14 mouse cellular contexts compared by ENCODE assay signal in the genomic region with DNA sequence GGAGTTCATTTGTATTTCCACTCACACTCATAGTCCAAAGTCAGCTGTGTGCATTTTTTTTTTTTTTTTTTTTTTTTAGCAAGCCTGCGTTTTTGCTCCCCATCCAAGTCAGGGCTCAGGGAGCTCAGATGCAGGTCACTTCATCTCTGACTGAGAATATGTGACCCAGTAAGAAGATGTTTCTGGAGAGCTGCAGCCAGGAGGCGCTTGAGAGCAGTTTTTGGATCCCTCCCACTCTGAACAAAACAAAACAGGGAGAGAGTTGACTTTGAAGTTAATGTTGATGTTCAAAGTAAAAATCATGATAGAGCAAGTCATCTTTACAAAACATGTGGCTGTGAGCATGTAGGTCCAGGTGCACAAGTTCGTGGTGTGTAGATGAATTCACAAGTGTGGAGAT. TPM values are rescaled to one million over a fixed set of nuclear protein-coding genes. Genes with fewer than 3 reads are reported as not detected.
DNase-seq lines count a peak whose midpoint lies in the region; ATAC-seq and TF ChIP-seq lines count a peak whose summit lies in the region.
"Had no signal": no experiment of that assay in that cellular context is flagged by ENCODE, and none has a peak within 500 bp of the region (broad histone marks: within the 10 kb centered on the region; RNA-seq: fewer than 3 reads in every experiment).

No protein-coding gene starts in this region.

- H3K27me3 ChIP-seq in lung, embryonic 14.5 days (ENCODE audit: insufficient read depth, low read length), result no peaks in the 10 kb centered on the region
- H3K27me3 ChIP-seq in ES-Bruce4 (ENCODE audit: control insufficient read depth, insufficient read depth, low read length, poor library complexity, severe bottlenecking), result no peaks in the 10 kb centered on the region
- H3K27me3 ChIP-seq: heart, embryonic 12.5 days; limb, embryonic 15.5 days; lung, embryonic 15.5 days; neural tube, embryonic 12.5 days had no signal

- no peaks in the 10 kb centered on the region for H3K9me3 ChIP-seq in lung, embryonic 14.5 days (ENCODE audit: low read depth, low read length)
- no peaks in the 10 kb centered on the region for H3K9me3 ChIP-seq in ES-Bruce4 (replicated peaks; ENCODE audit: control insufficient read depth, insufficient read depth, low read length, poor library complexity, severe bottlenecking)
- H3K9me3 ChIP-seq: embryonic facial prominence, embryonic 10.5 days; heart, embryonic 12.5 days; limb, embryonic 15.5 days; lung, embryonic 15.5 days; neural tube, embryonic 12.5 days had no signal

- H3K4me3 ChIP-seq in lung, embryonic 14.5 days (ENCODE audit: low read depth, low read length), result no peak overlapping the region
- no peak overlapping the region for H3K4me3 ChIP-seq in ES-Bruce4 (ENCODE audit: low read depth, low read length)
- H3K4me3 ChIP-seq: embryonic facial prominence, embryonic 10.5 days; heart, embryonic 12.5 days; limb, embryonic 15.5 days; lung, embryonic 15.5 days; neural tube, embryonic 12.5 days had no signal

- no peaks in the 10 kb centered on the region for H3K4me1 ChIP-seq in lung, embryonic 14.5 days (ENCODE audit: insufficient read depth)
- H3K4me1 ChIP-seq in ES-Bruce4 (ENCODE audit: control insufficient read depth, insufficient read depth, low read length), result no peaks in the 10 kb centered on the region
- H3K4me1 ChIP-seq: heart, embryonic 12.5 days; neural tube, embryonic 12.5 days had no signal

- H3K36me3 ChIP-seq in lung, embryonic 14.5 days (ENCODE audit: insufficient read depth), result no peaks in the 10 kb centered on the region
- no peaks in the 10 kb centered on the region for H3K36me3 ChIP-seq in ES-Bruce4 (ENCODE audit: control insufficient read depth, insufficient read depth, low read length, poor library complexity, severe bottlenecking)
- H3K36me3 ChIP-seq: embryonic facial prominence, embryonic 10.5 days; heart, embryonic 12.5 days; limb, embryonic 15.5 days; lung, embryonic 15.5 days; neural tube, embryonic 12.5 days had no signal

- no peak for TF ChIP-seq EP300 in ES-Bruce4 (IDR thresholded peaks at IDR 0.05; ENCODE audit: insufficient read depth, low read depth, low read length)

- ATAC-seq in lung, embryonic 14.5 days (ENCODE audit: insufficient read depth), result no peak
- ATAC-seq in erythroblast, adult 5-6 weeks (replicated peaks; ENCODE audit: low FRiP score, poor library complexity, severe bottlenecking), result no peak

- no peak for TF ChIP-seq POLR2A in ES-Bruce4 (IDR thresholded peaks at IDR 0.05; ENCODE audit: insufficient read depth, low read length)

- DNase-seq in lung, embryonic 14.5 days, result peak; percentile 29
- DNase-seq in lung, postnatal 14 days, result no peak
- DNase-seq in ZHBTc4 (ENCODE audit: low read depth, low spot score), result peak; percentile 57
- peak; percentile 33 to 50 for DNase-seq in thymus, postnatal 36 days
- DNase-seq in urinary bladder, postnatal 14 days (ENCODE audit: low spot score), result no peak
- DNase-seq: cerebellum, postnatal 36 days; heart, postnatal 4 days had no signal

- no peak overlapping the region for H3K27ac ChIP-seq in lung, embryonic 14.5 days (ENCODE audit: low read depth)
- H3K27ac ChIP-seq in ES-Bruce4 (ENCODE audit: insufficient read depth, low read length), result no peak overlapping the region
- H3K27ac ChIP-seq: embryonic facial prominence, embryonic 10.5 days; limb, embryonic 15.5 days; lung, embryonic 15.5 days; neural tube, embryonic 12.5 days had no signal

- H3K4me2 ChIP-seq in lung, embryonic 14.5 days, result no peak overlapping the region
- H3K4me2 ChIP-seq: heart, embryonic 12.5 days; limb, embryonic 15.5 days; lung, embryonic 15.5 days; neural tube, embryonic 12.5 days had no signal

- 72% methylated on average over 3 of the region's 3 CpGs for WGBS in lung, embryonic 14.5 days

- no peak overlapping the region for H3K9ac ChIP-seq in lung, embryonic 14.5 days
- H3K9ac ChIP-seq in ES-Bruce4 (ENCODE audit: low read depth, poor library complexity, severe bottlenecking), result no peak overlapping the region
- H3K9ac ChIP-seq: heart, embryonic 12.5 days; limb, embryonic 15.5 days; lung, embryonic 15.5 days; neural tube, embryonic 12.5 days had no signal

- TF ChIP-seq CTCF in lung, embryonic 14.5 days (IDR thresholded peaks at IDR 0.05; ENCODE audit: low read depth), result peak; percentile 43
- peak; percentile 2 for TF ChIP-seq CTCF in ES-Bruce4 (IDR thresholded peaks at IDR 0.05; ENCODE audit: low read depth, low read length)

RNA-seq across cellular contexts. Expression of a gene that starts 53.3 kb away (rescaled TPM):
- polyA plus RNA-seq in lung, embryonic 14.5 days (2014; fragmentation: Nextera tagmentation; extraction: Ambion mirVana), result 8.6 and 9.1 TPM in 2 replicates
- 0.21 and 0.28 TPM in 2 replicates for polyA plus RNA-seq in ES-Bruce4 (2011; ENCODE audit: insufficient read depth, insufficient read length, low read depth, missing spikeins)
- total RNA-seq in erythroblast, adult 5-6 weeks (2015; ENCODE audit: low replicate concordance), result 3.8 and 4.0 TPM in 2 replicates
- 6.0 and 9.5 TPM in 2 replicates for total RNA-seq in erythroblast, adult 5-6 weeks (2017; ENCODE audit: low replicate concordance)

Comparison
In these comparisons a context has a peak if more than half of its experiments do, and no peak if none do; other contexts are left out.
1. DNase-seq: peak in lung, embryonic 14.5 days (single experiment), ZHBTc4 (single experiment) and thymus, postnatal 36 days (2 of 2); none in lung, postnatal 14 days (single experiment) and urinary bladder, postnatal 14 days (single experiment).